Comparison of ENCODE assay signal across 38 mouse cellular contexts in genomic region chr12:104033752-104034151, GRCm38 (mm10). TPM values are rescaled to one million over a fixed set of nuclear protein-coding genes. Genes with fewer than 3 reads are reported as not detected.
"Had no signal": no experiment of that assay in that cellular context is flagged by ENCODE, and none has a peak within 500 bp of the region (broad histone marks: within the 10 kb centered on the region; RNA-seq: fewer than 3 reads in every experiment).

No protein-coding gene starts in this region.

- H3K4me3 ChIP-seq: heart, embryonic 10.5 days; heart, embryonic 12.5 days; hindbrain, embryonic 10.5 days; hindbrain, embryonic 12.5 days; intestine, embryonic 15.5 days; layer of hippocampus, adult 2 months; left cerebral cortex, adult 2 months; limb, embryonic 10.5 days; limb, embryonic 12.5 days had no signal

- H3K9ac ChIP-seq: forebrain, postnatal 0 days; heart, embryonic 12.5 days; hindbrain, embryonic 12.5 days; hindbrain, embryonic 14.5 days; intestine, embryonic 15.5 days; limb, embryonic 12.5 days had no signal

- H3K4me1 ChIP-seq: heart, embryonic 10.5 days; heart, embryonic 12.5 days; hindbrain, embryonic 12.5 days; intestine, embryonic 15.5 days; limb, embryonic 10.5 days; limb, embryonic 12.5 days had no signal

- H3K27ac ChIP-seq: heart, embryonic 10.5 days; hindbrain, embryonic 10.5 days; hindbrain, embryonic 12.5 days; hindbrain, embryonic 14.5 days; intestine, embryonic 15.5 days; left cerebral cortex, adult 2 months; limb, embryonic 10.5 days; limb, embryonic 12.5 days had no signal

- H3K4me2 ChIP-seq: heart, embryonic 12.5 days; hindbrain, embryonic 12.5 days; hindbrain, embryonic 14.5 days; intestine, embryonic 15.5 days; limb, embryonic 12.5 days had no signal

- ATAC-seq: forebrain, postnatal 0 days; hindbrain, embryonic 16.5 days; inflammation-experienced regulatory T-cells, adult 6 months; intestine, embryonic 15.5 days; intestine, postnatal 0 days had no signal

- H3K36me3 ChIP-seq: heart, embryonic 10.5 days; heart, embryonic 12.5 days; hindbrain, embryonic 10.5 days; hindbrain, embryonic 12.5 days; intestine, embryonic 15.5 days; limb, embryonic 10.5 days; limb, embryonic 12.5 days had no signal

- H3K27me3 ChIP-seq: hindbrain, embryonic 12.5 days; intestine, embryonic 15.5 days; limb, embryonic 12.5 days had no signal

- DNase-seq: forebrain, postnatal 0 days; gastrocnemius, postnatal 25 days; heart, adult 18-20 months; heart, postnatal 10 days; heart, postnatal 4 days; kidney, adult 18-20 months; kidney, adult 8-10 months; kidney, postnatal 10 days; kidney, postnatal 25 days; kidney, postnatal 4 days had no signal

- H3K9me3 ChIP-seq: heart, embryonic 10.5 days; heart, embryonic 12.5 days; hindbrain, embryonic 10.5 days; hindbrain, embryonic 12.5 days; intestine, embryonic 15.5 days; limb, embryonic 10.5 days; limb, embryonic 12.5 days had no signal

RNA-seq across cellular contexts. Expression of gene Serpina12, which starts 10.5 kb away (rescaled TPM):
- total RNA-seq: forebrain, postnatal 0 days; gastrocnemius, adult 18-20 months; gastrocnemius, postnatal 25 days; gastrocnemius, postnatal 4 days; granulocyte monocyte progenitor cell, adult 5-6 weeks; heart, adult 8-10 months; heart, postnatal 10 days; heart, postnatal 25 days; heart, postnatal 4 days; layer of hippocampus, postnatal 10 days; layer of hippocampus, postnatal 25 days; left cerebral cortex, adult 2 months; left cerebral cortex, postnatal 14 days; left cerebral cortex, postnatal 36 days had no signal
- polyA plus RNA-seq: forebrain, postnatal 0 days; heart, embryonic 10.5 days; heart, embryonic 12.5 days; heart, embryonic 14.5 days; heart, embryonic 16.5 days; hindbrain, embryonic 10.5 days; hindbrain, embryonic 12.5 days; hindbrain, embryonic 14.5 days; hindbrain, embryonic 16.5 days; intestine, embryonic 15.5 days; intestine, postnatal 0 days; kidney, embryonic 14.5 days; kidney, embryonic 16.5 days; limb, embryonic 10.5 days; limb, embryonic 12.5 days; limb, embryonic 14.5 days had no signal

RNA-seq across cellular contexts. Expression of gene Serpina9, which starts 20.2 kb away (rescaled TPM):
- total RNA-seq: gastrocnemius, adult 18-20 months; gastrocnemius, adult 8-10 months; gastrocnemius, postnatal 25 days; gastrocnemius, postnatal 4 days; granulocyte monocyte progenitor cell, adult 5-6 weeks; heart, postnatal 10 days; heart, postnatal 4 days; layer of hippocampus, adult 2 months had no signal
- polyA plus RNA-seq: hindbrain, embryonic 10.5 days; hindbrain, embryonic 14.5 days; intestine, embryonic 15.5 days; intestine, postnatal 0 days; kidney, embryonic 14.5 days; limb, embryonic 10.5 days; limb, embryonic 12.5 days had no signal

RNA-seq across cellular contexts. Expression of gene Serpina11, which starts 44.0 kb away (rescaled TPM):
- total RNA-seq: forebrain, postnatal 0 days; gastrocnemius, adult 18-20 months; gastrocnemius, adult 8-10 months; gastrocnemius, postnatal 25 days; heart, adult 18-20 months; heart, postnatal 10 days; heart, postnatal 25 days; heart, postnatal 4 days; layer of hippocampus, adult 2 months; layer of hippocampus, postnatal 10 days; layer of hippocampus, postnatal 25 days; left cerebral cortex, adult 2 months; left cerebral cortex, postnatal 14 days; left cerebral cortex, postnatal 36 days had no signal
- polyA plus RNA-seq: forebrain, postnatal 0 days; heart, embryonic 12.5 days; heart, embryonic 14.5 days; heart, embryonic 16.5 days; hindbrain, embryonic 10.5 days; hindbrain, embryonic 12.5 days; hindbrain, embryonic 14.5 days; hindbrain, embryonic 16.5 days; inflammation-experienced regulatory T-cells, adult 6 months; intestine, postnatal 0 days; kidney, embryonic 14.5 days; kidney, embryonic 16.5 days; limb, embryonic 10.5 days; limb, embryonic 12.5 days; limb, embryonic 14.5 days had no signal
